29 mouse cellular contexts compared by ENCODE assay signal in genomic region chr11:53734431-53734830, GRCm38 (mm10). TPM values are rescaled to one million over a fixed set of nuclear protein-coding genes. Genes with fewer than 3 reads are reported as not detected.
DNase-seq lines count a peak whose midpoint lies in the region; ATAC-seq and TF ChIP-seq lines count a peak whose summit lies in the region.
"Had no signal": no experiment of that assay in that cellular context is flagged by ENCODE, and none has a peak within 500 bp of the region (broad histone marks: within the 10 kb centered on the region; RNA-seq: fewer than 3 reads in every experiment).

No protein-coding gene starts in this region.

- no peaks in the 10 kb centered on the region for H3K36me3 ChIP-seq in kidney, postnatal 0 days (ENCODE audit: insufficient read depth, low read length)
- no peaks in the 10 kb centered on the region for H3K36me3 ChIP-seq in CH12.LX (replicated peaks in 1 of 2; ENCODE audit: control insufficient read depth in 1 of 2, insufficient read depth in 1 of 2, low read length in 1 of 2)
- H3K36me3 ChIP-seq: embryonic facial prominence, embryonic 15.5 days; forebrain, embryonic 10.5 days; forebrain, embryonic 15.5 days; heart, embryonic 12.5 days; hindbrain, embryonic 15.5 days had no signal

- CTCF ChIA-PET in Patski (lab: Charles Lee), result interaction anchor here (1.3 to 2.5 kb wide), 6 partner anchors 10 to 154 kb away, joined by 3 to 20 read pairs (median 6); partner anchors contain the start of gene Il5

- TF ChIP-seq RAD21 in CH12.LX (IDR thresholded peaks at IDR 0.05; ENCODE audit: low read depth, low read length), result peak; percentile 53

- TF ChIP-seq CTCF in kidney, postnatal 0 days (IDR thresholded peaks at IDR 0.05; ENCODE audit: low read depth), result peak; percentile 27; the same call in 1 of the 2 replicates
- TF ChIP-seq CTCF in CH12.LX (conservative IDR thresholded peaks at IDR 0.05 in 1 of 2, IDR thresholded peaks at IDR 0.05 in 1 of 2; ENCODE audit: low read depth in 2 of 2, low read length in 2 of 2) (peak; percentile 11 to 72; a peak in 2 of 4 replicates), Patski (IDR thresholded peaks at IDR 0.05) (peak; percentile 19)

- no peak for TF ChIP-seq EP300 in CH12.LX (IDR thresholded peaks at IDR 0.05; ENCODE audit: low read length)

- no peaks in the 10 kb centered on the region for H3K4me1 ChIP-seq in kidney, postnatal 0 days (replicated peaks; ENCODE audit: insufficient read depth, low read length)
- peaks cover 8 to 38% of the 10 kb centered on the region in 2 experiments for H3K4me1 ChIP-seq in CH12.LX (ENCODE audit: control insufficient read depth in 1 of 2, insufficient read depth in 2 of 2)
- H3K4me1 ChIP-seq: embryonic facial prominence, embryonic 15.5 days; forebrain, embryonic 10.5 days; forebrain, embryonic 15.5 days; heart, embryonic 12.5 days; hindbrain, embryonic 15.5 days had no signal

- no peak for ATAC-seq in kidney, postnatal 0 days (replicated peaks; ENCODE audit: low FRiP score, low read depth)
- ATAC-seq in Patski, result no peak
- ATAC-seq: CD4-positive, CD25-positive, alpha-beta regulatory T cell, adult 4 months; forebrain, embryonic 15.5 days; inflammation-experienced regulatory T-cells, adult 6 months; intestine, postnatal 0 days had no signal

- no peak overlapping the region for H3K4me3 ChIP-seq in kidney, postnatal 0 days (replicated peaks; ENCODE audit: low read depth, low read length)
- peak overlapping the region in 1 of 3 experiments; percentile 43 for H3K4me3 ChIP-seq in CH12.LX (replicated peaks in 1 of 3; ENCODE audit: low read depth in 2 of 3, low read length in 2 of 3, poor library complexity in 1 of 3)
- H3K4me3 ChIP-seq: embryonic facial prominence, embryonic 15.5 days; erythroblast, embryonic 14.5 days; forebrain, embryonic 10.5 days; forebrain, embryonic 15.5 days; heart, adult 2 months; heart, embryonic 12.5 days; hindbrain, embryonic 15.5 days had no signal

- TF ChIP-seq POLR2A in CH12.LX (IDR thresholded peaks at IDR 0.05; ENCODE audit: low read depth, low read length), result no peak

- H3K79me2 ChIP-seq in CH12.LX (replicated peaks; ENCODE audit: control insufficient read depth, extremely low read depth, insufficient read depth, poor library complexity, severe bottlenecking), result no peaks in the 10 kb centered on the region

- in situ Hi-C loops in CH12.LX (cut with MboI; ENCODE audit: low pct_ligation_motif_present, low pct_unique_long_range_greater_than_20kb, low sequenced_read_pairs) (no loop called here), Patski (cut with MboI; ENCODE audit: low pct_unique_long_range_greater_than_20kb) (loop anchor here (25.0 kb wide), 1 partner anchor 528 kb away; the partner anchor contains the start of gene Il3)

- H3K4me2 ChIP-seq in kidney, postnatal 0 days (ENCODE audit: low read length), result no peak overlapping the region
- H3K4me2 ChIP-seq in CH12.LX (ENCODE audit: insufficient read depth, low read depth, poor library complexity, severe bottlenecking), result peak overlapping the region; percentile 76; the same call in 1 of the 2 replicates
- H3K4me2 ChIP-seq: embryonic facial prominence, embryonic 15.5 days; forebrain, embryonic 15.5 days; heart, embryonic 12.5 days; hindbrain, embryonic 15.5 days had no signal

- POLR2A ChIA-PET in Patski (lab: Charles Lee), result interaction anchor here (0.6 kb wide), 1 partner anchor 143 kb away, joined by 3 read pairs; no protein-coding TSS in a partner anchor

- H3K9ac ChIP-seq in kidney, postnatal 0 days (ENCODE audit: low read depth, low read length), result no peak overlapping the region
- H3K9ac ChIP-seq in CH12.LX (ENCODE audit: insufficient read depth, low read depth), result peak overlapping the region; percentile 41; the same call in 1 of the 2 replicates
- H3K9ac ChIP-seq: embryonic facial prominence, embryonic 15.5 days; forebrain, embryonic 15.5 days; heart, embryonic 12.5 days; hindbrain, embryonic 15.5 days had no signal

- no peaks in the 10 kb centered on the region for H3K27me3 ChIP-seq in kidney, postnatal 0 days (ENCODE audit: insufficient read depth, low read length)
- H3K27me3 ChIP-seq in CH12.LX (replicated peaks) (no peaks in the 10 kb centered on the region), Patski (no peaks in the 10 kb centered on the region)
- H3K27me3 ChIP-seq: embryonic facial prominence, embryonic 15.5 days; forebrain, embryonic 15.5 days; heart, embryonic 12.5 days; hindbrain, embryonic 15.5 days had no signal

- DNase-seq in kidney, postnatal 0 days (ENCODE audit: low spot score), result no peak
- no peak for DNase-seq in kidney, adult 9 months
- DNase-seq in CH12.LX (ENCODE audit: extremely low read depth) (peak; percentile 58), Patski (ENCODE audit: low read depth, low spot score) (no peak)
- DNase-seq in cerebellum, adult 11 months, result no peak
- DNase-seq in testis, postnatal 10 days (ENCODE audit: low spot score), result no peak
- no peak for DNase-seq in cerebellum, adult 9-10 months
- DNase-seq: adrenal gland, postnatal 14 days; cerebellum, adult 18-20 months; cerebellum, postnatal 14 days; embryo, embryonic 11 days; gastrocnemius, postnatal 10 days; heart, adult 2 months had no signal

- 82% methylated on average over 2 of the region's 2 CpGs for whole genome bisulfite sequencing in kidney, postnatal 0 days

- no peaks in the 10 kb centered on the region for H3K9me3 ChIP-seq in kidney, postnatal 0 days (replicated peaks; ENCODE audit: low read length)
- H3K9me3 ChIP-seq in CH12.LX (replicated peaks; ENCODE audit: low read length), result no peaks in the 10 kb centered on the region
- H3K9me3 ChIP-seq: embryonic facial prominence, embryonic 15.5 days; forebrain, embryonic 10.5 days; forebrain, embryonic 15.5 days; heart, embryonic 12.5 days; hindbrain, embryonic 15.5 days had no signal

- no peak overlapping the region for H3K27ac ChIP-seq in kidney, postnatal 0 days
- H3K27ac ChIP-seq in CH12.LX (ENCODE audit: insufficient read depth, low read depth), result peak overlapping the region; percentile 54; the same call in 1 of the 2 replicates
- H3K27ac ChIP-seq: embryonic facial prominence, embryonic 15.5 days; forebrain, embryonic 10.5 days; forebrain, embryonic 15.5 days; heart, adult 2 months; hindbrain, embryonic 15.5 days had no signal

- dilution Hi-C loops in CH12.LX (cut with MboI; ENCODE audit: extremely low pct_ligation_motif_present, extremely low pct_unique_long_range_greater_than_20kb, low sequenced_read_pairs), result no loop called here

TF ChIP-seq in CH12.LX, 34 proteins besides CTCF, POLR2A, EP300 and RAD21:
- TF ChIP-seq MYC (IDR thresholded peaks at IDR 0.05; ENCODE audit: low read depth, low read length) (no peak), SMC3 (IDR thresholded peaks at IDR 0.05; ENCODE audit: low read depth, low read length) (peak; percentile 39)
TF ChIP-seq in CH12.LX: peak in this region for 1.

RNA-seq across cellular contexts. Expression of gene Il5, which starts 13.8 kb away (rescaled TPM):
- not detected in 2 replicates for polyA plus RNA-seq in kidney, postnatal 0 days (2015; fragmentation: Nextera tagmentation; extraction: Ambion mirVana)
- not detected in 2 replicates for total RNA-seq in CH12.LX (2012; rRNA removed)
- total RNA-seq in CH12.LX (2014; rRNA removed), result not detected in 2 replicates
- not detected in 2 replicates for polyA plus RNA-seq in CH12.LX (2012; ENCODE audit: insufficient read length, low read depth)
- polyA plus RNA-seq in Patski (2021), result not detected
- total RNA-seq: adrenal gland, adult 18-20 months; adrenal gland, postnatal 14 days; common myeloid progenitor, adult 5-6 weeks; gastrocnemius, postnatal 10 days; gastrocnemius, postnatal 4 days; heart, adult 2 months; heart, postnatal 25 days had no signal
- polyA plus RNA-seq: CD4-positive, CD25-positive, alpha-beta regulatory T cell, adult 4 months; embryonic facial prominence, embryonic 11.5 days; embryonic facial prominence, embryonic 15.5 days; erythroblast, embryonic 14.5 days; forebrain, embryonic 15.5 days; heart, embryonic 12.5 days; heart, embryonic 16.5 days; hindbrain, embryonic 11.5 days; hindbrain, embryonic 15.5 days; inflammation-experienced regulatory T-cells, adult 6 months; intestine, postnatal 0 days had no signal

RNA-seq across cellular contexts. Expression of gene Rad50, which starts 27.3 kb away (rescaled TPM):
- 21.3 and 21.6 TPM in 2 replicates for polyA plus RNA-seq in kidney, postnatal 0 days (2015; fragmentation: Nextera tagmentation; extraction: Ambion mirVana)
- 45.3 and 48.2 TPM in 2 replicates for total RNA-seq in CH12.LX (2012; rRNA removed)
- 36.0 and 39.6 TPM in 2 replicates for total RNA-seq in CH12.LX (2014; rRNA removed)
- polyA plus RNA-seq in CH12.LX (2012; ENCODE audit: insufficient read length, low read depth), result 53.6 and 55.2 TPM in 2 replicates
- polyA plus RNA-seq in Patski (2021), result 20.9 TPM

RNA-seq across cellular contexts. Expression of gene Irf1, which starts 35.4 kb away (rescaled TPM):
- 14.0 and 17.9 TPM in 2 replicates for polyA plus RNA-seq in kidney, postnatal 0 days (2015; fragmentation: Nextera tagmentation; extraction: Ambion mirVana)
- 46.4 and 64.9 TPM in 2 replicates for total RNA-seq in CH12.LX (2012; rRNA removed)
- total RNA-seq in CH12.LX (2014; rRNA removed), result 19.8 and 23.6 TPM in 2 replicates
- polyA plus RNA-seq in CH12.LX (2012; ENCODE audit: insufficient read length, low read depth), result 17.8 and 18.2 TPM in 2 replicates
- 30.7 TPM for polyA plus RNA-seq in Patski (2021)

RNA-seq across cellular contexts. Expression of gene Gm17334, which starts 38.6 kb away (rescaled TPM):
- 0.20 and 0.21 TPM in 2 replicates for polyA plus RNA-seq in kidney, postnatal 0 days (2015; fragmentation: Nextera tagmentation; extraction: Ambion mirVana)
- total RNA-seq in CH12.LX (2012; rRNA removed) (0.71 and 0.72 TPM in 2 replicates), CH12.LX (2014; rRNA removed) (not detected in 2 replicates)
- polyA plus RNA-seq in CH12.LX (2012; ENCODE audit: insufficient read length, low read depth) (0.47 and 0.57 TPM in 2 replicates), Patski (2021) (0.44 TPM)
- polyA plus RNA-seq: embryonic facial prominence, embryonic 11.5 days; erythroblast, embryonic 14.5 days; forebrain, embryonic 10.5 days; forebrain, embryonic 15.5 days; heart, embryonic 12.5 days; hindbrain, embryonic 11.5 days; hindbrain, embryonic 15.5 days had no signal
